Mouse (Mus musculus): ENCODE data around the gene H13. TPM values are rescaled to one million over a fixed set of nuclear protein-coding genes. Genes with fewer than 3 reads are reported as not detected.
A peak's percentile ranks its signal among the peaks of the same experiment; 100 is the strongest.

H13 gene
- polyA plus RNA-seq, 1 experiment from 2014 or later: 98.1 TPM

GRCm38 (mm10) chr2:152669639-152670484, 601 bp downstream of the H13 start:
- Histone ChIP-seq H3K9ac (peak overlapping the region; percentile 98), H3K36me3 (ENCODE audit: insufficient read depth) (peaks cover 32% of the 10 kb centered on the region), H3K4me1 (ENCODE audit: insufficient read depth) (peaks cover 9% of the 10 kb centered on the region; the same call in 1 of the 2 replicates), H3K9me3 (ENCODE audit: low read depth, low read length) (no peaks in the 10 kb centered on the region), H3K27me3 (ENCODE audit: insufficient read depth, low read length) (no peaks in the 10 kb centered on the region), H3K27ac (ENCODE audit: low read depth) (peak overlapping the region; percentile 94), H3K4me2 (peak overlapping the region; percentile 68), H3K4me3 (ENCODE audit: low read depth, low read length) (peak overlapping the region; percentile 99)
- WGBS: under 1% methylated on average over 46 of the region's 46 CpGs
- peak; percentile 61 for DNase-seq
- peak; percentile 84 for ATAC-seq (ENCODE audit: insufficient read depth)
- no peak for TF ChIP-seq CTCF (IDR thresholded peaks at IDR 0.05; ENCODE audit: low read depth)

DNA sequence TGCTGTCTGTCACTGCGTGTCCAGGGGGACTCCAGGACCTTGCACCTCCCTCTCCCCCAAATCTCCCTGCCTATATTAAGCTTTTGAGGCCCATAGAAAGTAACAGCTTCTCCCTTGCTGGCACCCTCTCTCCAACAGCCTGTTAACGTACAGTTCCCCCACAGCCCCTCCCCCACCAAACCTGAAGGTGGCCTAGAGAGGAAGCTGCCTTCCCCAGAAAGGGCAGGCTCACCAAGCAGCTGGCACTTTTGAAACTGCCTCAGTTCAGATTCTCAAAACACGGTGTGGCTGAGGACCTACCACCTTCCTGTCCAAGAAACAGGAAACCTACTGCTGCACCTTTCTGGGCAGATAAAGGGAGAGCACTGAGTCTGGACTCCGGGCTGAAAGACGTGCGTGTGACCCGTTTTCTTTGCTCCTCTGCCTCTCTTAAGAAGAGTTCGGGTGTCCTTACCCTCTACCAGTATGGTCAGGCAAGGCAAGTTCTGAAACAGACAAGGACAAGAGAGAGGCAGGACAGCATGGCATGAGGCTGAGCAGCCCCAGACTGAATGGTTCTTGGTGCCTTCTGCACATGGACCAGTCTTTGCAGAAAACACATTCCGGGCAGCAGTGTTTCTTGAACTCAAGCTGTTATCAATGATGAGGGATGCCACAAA, 1.9 kb downstream of the H13 start:
- Histone ChIP-seq H3K36me3 (ENCODE audit: insufficient read depth) (peaks cover 44% of the 10 kb centered on the region), H3K4me3 (ENCODE audit: low read depth, low read length) (peak overlapping the region; percentile 99), H3K27ac (ENCODE audit: low read depth) (peak overlapping the region; percentile 4; the same call in 1 of the 2 replicates), H3K4me2 (peak overlapping the region; percentile 68), H3K9ac (peak overlapping the region; percentile 98), H3K9me3 (ENCODE audit: low read depth, low read length) (no peaks in the 10 kb centered on the region), H3K27me3 (ENCODE audit: insufficient read depth, low read length) (no peaks in the 10 kb centered on the region), H3K4me1 (ENCODE audit: insufficient read depth) (peaks cover 9% of the 10 kb centered on the region; the same call in 1 of the 2 replicates)
- TF ChIP-seq CTCF (IDR thresholded peaks at IDR 0.05; ENCODE audit: low read depth): no peak
- no peak for ATAC-seq (ENCODE audit: insufficient read depth)
- DNase-seq: no peak
- WGBS: 33% methylated on average over 9 of the region's 9 CpGs

- Histone ChIP-seq H3K4me2 (peak overlapping the region; percentile 68), H3K4me1 (ENCODE audit: insufficient read depth) (peaks cover 9% of the 10 kb centered on the region; the same call in 1 of the 2 replicates), H3K4me3 (ENCODE audit: low read depth, low read length) (peak overlapping the region; percentile 99), H3K9ac (peak overlapping the region; percentile 98), H3K27ac (ENCODE audit: low read depth) (no peak overlapping the region), H3K27me3 (ENCODE audit: insufficient read depth, low read length) (no peaks in the 10 kb centered on the region), H3K9me3 (ENCODE audit: low read depth, low read length) (no peaks in the 10 kb centered on the region), H3K36me3 (ENCODE audit: insufficient read depth) (peaks cover 49% of the 10 kb centered on the region)
- ATAC-seq (ENCODE audit: insufficient read depth) (no peak; the same call in 1 of the 2 replicates), DNase-seq (peak; percentile 71)
- WGBS: 26% methylated on average over 5 of the region's 5 CpGs
- peak; percentile 64 for TF ChIP-seq CTCF (IDR thresholded peaks at IDR 0.05; ENCODE audit: low read depth)
These were observed 2.4 kb downstream of the H13 start for GRCm38 (mm10) chr2:152671642-152671999.

DNA sequence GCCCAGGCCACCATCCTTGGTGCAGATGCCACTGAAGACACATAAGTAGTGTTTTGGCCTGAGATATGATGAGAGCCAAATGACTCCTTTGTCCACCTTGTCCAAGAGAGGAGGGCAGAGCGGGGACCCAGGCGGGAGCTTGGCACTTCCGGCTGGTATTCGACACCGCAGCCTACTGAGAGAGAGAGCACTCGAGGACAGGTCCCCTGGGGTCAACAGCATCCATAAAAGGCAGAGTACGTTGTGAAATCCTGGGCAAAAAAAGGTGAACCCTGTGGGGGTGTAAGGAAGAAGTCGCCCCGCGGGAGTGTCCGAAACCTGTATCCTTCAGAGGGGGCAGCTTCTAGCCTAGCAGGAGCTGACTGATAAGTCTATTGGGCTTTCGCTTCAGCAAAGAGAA, 2.9 kb downstream of the H13 start:
- TF ChIP-seq CTCF (IDR thresholded peaks at IDR 0.05; ENCODE audit: low read depth): no peak
- H3K27ac ChIP-seq (ENCODE audit: low read depth): no peak overlapping the region
- H3K36me3 ChIP-seq (ENCODE audit: insufficient read depth): peaks cover 55% of the 10 kb centered on the region
- 76% methylated on average over 12 of the region's 12 CpGs for WGBS
- H3K4me3 ChIP-seq (ENCODE audit: low read depth, low read length): no peak overlapping the region
- DNase-seq (no peak), ATAC-seq (ENCODE audit: insufficient read depth) (no peak)
- peak overlapping the region; percentile 68; the same call in 1 of the 2 replicates for H3K4me2 ChIP-seq
- peaks cover 9% of the 10 kb centered on the region; the same call in 1 of the 2 replicates for H3K4me1 ChIP-seq (ENCODE audit: insufficient read depth)
- H3K9ac ChIP-seq: peak overlapping the region; percentile 4; the same call in 1 of the 2 replicates
- no peaks in the 10 kb centered on the region for H3K27me3 ChIP-seq (ENCODE audit: insufficient read depth, low read length)
- no peaks in the 10 kb centered on the region for H3K9me3 ChIP-seq (ENCODE audit: low read depth, low read length)

DNA sequence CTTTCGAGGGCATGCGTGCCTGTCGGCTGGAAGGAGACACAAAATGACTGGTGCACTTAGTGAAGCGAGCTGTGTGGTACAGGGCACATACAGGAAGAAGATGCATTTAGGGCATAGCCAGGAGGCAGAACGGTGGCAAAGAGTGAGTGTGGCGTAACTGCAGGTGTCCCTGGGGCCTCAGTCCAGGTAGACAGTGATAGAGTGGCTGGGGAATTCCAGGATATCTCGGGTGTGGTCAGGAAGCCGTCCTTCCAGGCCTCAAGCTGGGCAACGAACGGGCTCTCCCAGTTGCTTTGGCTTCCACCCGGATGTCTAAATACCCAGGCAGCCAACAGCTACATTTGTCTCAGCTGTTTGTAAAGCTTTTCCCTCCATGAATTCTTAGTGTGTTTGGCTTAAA, 4.9 kb downstream of the H13 start:
- WGBS: 72% methylated on average over 11 of the region's 11 CpGs
- peaks cover 9% of the 10 kb centered on the region; the same call in 1 of the 2 replicates for H3K4me1 ChIP-seq (ENCODE audit: insufficient read depth)

GRCm38 (mm10) chr2:152675252-152675791, 6.1 kb downstream of the H13 start:
- Histone ChIP-seq H3K9me3 (ENCODE audit: low read depth, low read length) (no peaks in the 10 kb centered on the region), H3K27me3 (ENCODE audit: insufficient read depth, low read length) (no peaks in the 10 kb centered on the region), H3K36me3 (ENCODE audit: insufficient read depth) (peaks cover 84% of the 10 kb centered on the region), H3K9ac (no peak overlapping the region), H3K4me1 (ENCODE audit: insufficient read depth) (peaks cover 9% of the 10 kb centered on the region; the same call in 1 of the 2 replicates), H3K4me2 (no peak overlapping the region), H3K27ac (ENCODE audit: low read depth) (no peak overlapping the region), H3K4me3 (ENCODE audit: low read depth, low read length) (no peak overlapping the region)
- no peak for TF ChIP-seq CTCF (IDR thresholded peaks at IDR 0.05; ENCODE audit: low read depth)
- ATAC-seq (ENCODE audit: insufficient read depth): no peak
- no peak for DNase-seq
- 86% methylated on average over 13 of the region's 13 CpGs for WGBS

More for the DNA sequence above, 4.9 kb downstream of the H13 start:
- ATAC-seq (ENCODE audit: insufficient read depth) (no peak), DNase-seq (no peak)
- Histone ChIP-seq H3K9ac (no peak overlapping the region), H3K27ac (ENCODE audit: low read depth) (no peak overlapping the region), H3K27me3 (ENCODE audit: insufficient read depth, low read length) (no peaks in the 10 kb centered on the region), H3K4me3 (ENCODE audit: low read depth, low read length) (no peak overlapping the region), H3K9me3 (ENCODE audit: low read depth, low read length) (no peaks in the 10 kb centered on the region), H3K4me2 (no peak overlapping the region), H3K36me3 (ENCODE audit: insufficient read depth) (peaks cover 72% of the 10 kb centered on the region)
- no peak for TF ChIP-seq CTCF (IDR thresholded peaks at IDR 0.05; ENCODE audit: low read depth)

Measured in lung, embryonic 14.5 days (tissue).